Mouse (Mus musculus) layer of hippocampus, adult 9-11 months (tissue): ENCODE measurements around the gene Dnaic2.

Source experiments
- DNase-seq: peaks from one replicate; pipeline ENCODE4 v3.0.0; 2022

The Dnaic2 gene

GRCm38 (mm10) chr11:114702996-114703361 is 24.2 kb upstream of the Dnaic2 start:
- DNase-seq, result no peak

- DNase-seq, result peak; percentile 89
These were observed 22.9 kb upstream of the Dnaic2 start for GRCm38 (mm10) chr11:114704071-114704913.

- no peak for DNase-seq
These were observed 20.9 kb upstream of the Dnaic2 start for GRCm38 (mm10) chr11:114706358-114706757.

- no peak for DNase-seq
These were observed 15.8 kb upstream of the Dnaic2 start for GRCm38 (mm10) chr11:114711393-114711792.

GRCm38 (mm10) chr11:114711861-114712260 is 15.3 kb upstream of the Dnaic2 start:
- DNase-seq, result no peak

- DNase-seq, result peak; percentile 67
These were observed 12.7 kb upstream of the Dnaic2 start for GRCm38 (mm10) chr11:114714526-114714925.

- DNase-seq, result no peak
These were observed 11.7 kb upstream of the Dnaic2 start for GRCm38 (mm10) chr11:114715531-114715930.

GRCm38 (mm10) chr11:114720535-114720934 is 6.7 kb upstream of the Dnaic2 start:
- DNase-seq, result no peak

GRCm38 (mm10) chr11:114722438-114722837 is 4.8 kb upstream of the Dnaic2 start:
- no peak for DNase-seq

- DNase-seq, result no peak
These were observed 4.2 kb upstream of the Dnaic2 start for GRCm38 (mm10) chr11:114723030-114723429.

GRCm38 (mm10) chr11:114724787-114725590 is 2.2 kb upstream of the Dnaic2 start:
- no peak for DNase-seq

- DNase-seq, result no peak
These were observed 598 bp downstream of the Dnaic2 start for GRCm38 (mm10) chr11:114727826-114728186.

- DNase-seq, result no peak
These were observed 1.1 kb downstream of the Dnaic2 start for GRCm38 (mm10) chr11:114728333-114728732.

- no peak for DNase-seq
These were observed 2.7 kb downstream of the Dnaic2 start for GRCm38 (mm10) chr11:114729832-114730363.

- no peak for DNase-seq
These were observed 4.5 kb downstream of the Dnaic2 start for GRCm38 (mm10) chr11:114731711-114732110.

- no peak for DNase-seq
These were observed 5.7 kb downstream of the Dnaic2 start for GRCm38 (mm10) chr11:114732890-114733289.

GRCm38 (mm10) chr11:114736111-114736510 is 8.9 kb downstream of the Dnaic2 start:
- no peak for DNase-seq

- no peak for DNase-seq
These were observed 9.9 kb downstream of the Dnaic2 start for GRCm38 (mm10) chr11:114736913-114737624.

GRCm38 (mm10) chr11:114740598-114740997 is 13.4 kb downstream of the Dnaic2 start:
- DNase-seq, result no peak

GRCm38 (mm10) chr11:114741451-114741850 is 14.2 kb downstream of the Dnaic2 start:
- DNase-seq, result no peak

GRCm38 (mm10) chr11:114745134-114745533 is 17.9 kb downstream of the Dnaic2 start:
- DNase-seq, result peak; percentile 79

GRCm38 (mm10) chr11:114747564-114748138 is 20.4 kb downstream of the Dnaic2 start:
- DNase-seq, result no peak
